Mouse (Mus musculus) right cerebral cortex, postnatal 36 days (tissue): ENCODE data around the gene Acat2.
"Not testable (repeated sequence)": the region's sequence is repeated elsewhere in the genome, so short reads cannot be mapped to it uniquely, and the experiment has no call there.

Experiments
- DNase-seq, 2 experiments: peaks; one replicate each; pipeline ENCODE4 v3.0.0; 2022; ENCODE audit warnings: low spot score in 2 of 2, mixed read lengths in 1 of 2

Acat2 gene

DNA sequence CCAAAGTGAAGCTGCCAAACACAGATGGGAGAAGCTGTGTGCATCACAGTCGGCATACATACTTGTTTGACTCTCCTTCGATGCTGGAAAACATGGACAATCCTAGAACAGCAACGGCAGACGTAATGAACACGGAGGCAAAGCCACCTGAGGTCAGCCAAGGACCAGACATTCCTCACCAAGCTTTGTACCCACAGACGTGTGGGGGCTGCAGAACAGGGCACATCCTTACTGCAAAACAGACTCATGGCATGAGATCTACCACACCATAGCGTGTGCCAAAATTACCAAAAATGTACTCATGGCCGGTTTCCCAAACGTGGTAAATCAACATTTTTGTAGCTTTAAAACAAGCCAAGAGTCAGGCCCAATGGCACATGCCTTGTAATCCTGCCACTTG is 54.1 kb downstream of the Acat2 start:
- DNase-seq, result no peak

DNA sequence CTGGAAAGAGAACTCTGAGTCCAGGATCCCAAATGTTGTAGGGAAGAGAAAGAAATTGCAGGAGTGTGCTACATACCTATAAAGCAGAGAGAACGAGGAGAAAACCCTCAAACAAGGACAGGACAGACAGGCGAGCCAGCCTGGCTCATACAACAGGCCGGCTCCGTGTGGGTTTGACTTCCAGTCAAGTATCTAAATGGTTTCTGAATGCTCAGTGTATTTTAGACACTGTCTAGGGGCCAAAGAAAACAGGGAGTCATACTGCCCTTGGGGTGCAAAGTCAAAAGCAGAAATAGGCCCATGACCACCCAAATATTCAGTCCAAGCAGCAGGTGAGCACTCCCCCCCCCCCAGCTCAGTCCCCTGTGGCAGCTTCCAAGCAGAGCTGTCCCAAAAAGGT is 54.7 kb downstream of the Acat2 start:
- DNase-seq, result no peak

DNA sequence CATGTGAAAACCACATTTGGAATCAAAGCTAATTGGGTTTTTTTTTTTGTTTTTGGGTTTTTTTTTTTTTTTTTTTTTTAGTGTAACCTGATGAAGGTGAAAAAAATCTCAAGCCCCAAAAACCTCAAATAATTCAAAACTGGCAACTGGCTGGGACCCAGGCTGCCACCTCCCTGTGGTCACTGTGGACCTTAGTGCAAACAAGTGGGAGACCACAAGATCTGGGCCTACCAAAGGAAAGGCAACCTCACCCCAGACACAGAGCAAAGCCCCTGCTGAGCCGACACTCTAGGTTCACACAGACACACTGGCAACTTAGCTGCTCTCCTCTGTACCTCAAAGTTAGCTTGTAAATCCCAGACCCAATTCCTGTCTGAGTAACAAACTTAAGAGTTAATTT is 56.2 kb downstream of the Acat2 start:
- no peak for DNase-seq

DNA sequence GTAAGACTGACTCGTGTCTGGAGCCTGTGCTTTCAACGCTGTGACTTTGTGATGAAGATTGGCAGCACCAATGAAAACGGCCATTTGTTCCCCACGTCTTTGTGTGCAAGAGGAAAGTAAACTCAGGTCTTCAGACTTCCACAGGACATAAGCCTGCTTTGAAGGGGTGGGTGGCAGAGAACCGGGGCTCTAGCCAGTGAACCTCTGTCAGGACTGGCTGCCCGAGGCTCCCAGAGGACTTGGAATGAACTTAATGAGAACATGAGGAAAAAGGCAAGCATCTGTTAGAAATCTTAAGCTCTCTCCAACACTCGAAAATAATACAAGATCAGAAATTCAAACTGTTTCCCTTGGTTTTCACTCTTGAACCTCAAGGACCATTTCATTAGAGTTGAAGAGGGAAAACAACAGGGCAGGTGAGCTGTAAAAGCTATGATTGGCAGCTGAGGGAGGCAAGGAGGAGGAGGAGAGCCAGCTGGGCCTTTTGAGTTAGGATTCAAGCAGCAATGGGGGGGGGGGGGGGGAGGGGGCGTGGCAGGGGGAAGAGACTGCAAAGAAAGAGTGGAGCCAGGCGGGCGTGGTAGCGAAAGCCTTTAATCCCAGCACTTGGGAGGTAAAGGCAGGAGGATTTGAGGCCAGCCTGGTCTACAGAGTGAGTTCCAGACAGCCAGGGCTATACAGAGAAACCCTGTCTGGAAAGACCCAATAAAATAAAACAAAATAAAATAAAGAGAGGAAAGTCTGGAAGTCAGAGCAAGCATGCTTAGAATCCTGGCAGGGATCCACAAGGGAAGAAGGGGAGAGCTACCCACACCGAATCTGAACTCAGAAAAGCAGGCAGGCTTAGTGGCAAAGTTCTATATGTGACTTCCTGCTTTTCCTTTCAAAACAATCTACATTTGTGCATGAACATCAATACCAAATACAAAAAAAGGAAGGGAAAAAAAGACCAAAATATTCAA is 56.9 kb downstream of the Acat2 start:
- DNase-seq, result no peak

DNA sequence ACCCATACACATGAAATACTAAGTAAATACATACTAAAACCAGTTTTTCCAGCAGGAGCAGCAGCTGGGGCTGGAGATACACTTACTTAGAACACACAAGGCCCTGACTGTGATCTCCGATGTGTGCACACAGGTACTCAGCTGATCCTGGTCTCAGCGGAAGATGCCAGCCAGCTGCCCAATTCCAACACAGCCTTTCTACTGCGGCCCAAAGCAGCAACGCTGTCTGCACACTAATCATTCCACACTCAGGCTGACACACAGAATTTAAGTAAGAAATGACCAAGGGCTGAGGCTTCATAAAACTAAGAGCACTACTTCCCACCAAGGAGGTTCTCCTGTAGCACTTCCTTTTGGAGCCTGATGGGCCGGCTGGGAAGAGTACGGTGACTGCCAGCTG is 58.3 kb downstream of the Acat2 start:
- no peak for DNase-seq

DNA sequence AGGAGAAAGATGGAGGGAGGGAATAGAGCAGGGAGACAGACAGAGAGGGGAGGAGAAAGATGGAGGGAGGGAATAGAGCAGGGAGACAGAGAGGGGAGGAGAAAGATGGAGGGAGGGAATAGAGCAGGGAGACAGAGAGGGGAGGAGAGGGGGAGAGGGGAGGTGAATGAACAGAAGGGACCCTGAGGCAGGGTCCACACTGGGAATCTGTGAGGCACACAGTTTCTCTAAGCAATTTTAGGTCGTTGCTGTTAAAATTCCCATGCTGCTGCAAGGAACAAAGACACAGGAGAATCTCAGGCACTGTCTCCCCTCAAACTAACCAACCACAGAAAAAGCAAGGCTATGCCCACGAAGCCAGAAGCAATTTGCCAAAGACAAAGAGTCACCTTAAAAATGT is 61.9 kb downstream of the Acat2 start:
- DNase-seq, result not testable (repeated sequence)

DNA sequence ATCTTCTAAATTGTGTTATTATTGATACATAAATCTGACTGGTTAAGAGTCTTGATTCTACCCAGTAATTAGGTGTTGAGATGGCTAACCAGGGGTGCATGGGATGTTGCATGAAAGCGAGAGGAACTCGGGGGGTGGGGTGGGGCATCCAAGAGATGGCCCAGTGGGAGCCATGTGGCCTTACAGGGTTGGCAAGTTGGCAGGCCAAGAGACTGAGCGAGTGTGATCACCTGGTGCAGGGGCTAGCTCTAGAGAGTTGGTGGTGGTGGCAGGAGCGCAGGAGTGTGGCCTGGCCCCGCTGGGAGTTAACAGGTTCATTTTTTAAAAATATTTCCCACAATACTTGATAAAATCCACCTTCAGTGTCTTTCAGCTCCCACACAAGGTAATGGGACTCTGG is 62.9 kb downstream of the Acat2 start:
- DNase-seq, result no peak
